Mouse (Mus musculus) heart, embryonic 11.5 days (tissue): ENCODE measurements around the gene Pdxdc1. TPM values are rescaled to one million over a fixed set of nuclear protein-coding genes. Genes with fewer than 3 reads are reported as not detected.

ENCODE experiments used
- ATAC-seq: fragments of 200-750 bp; cut with Nextera tagmentation; replicated peaks from 2 replicates; pipeline ENCODE4 v1.8.0; 2017; ENCODE audit warnings: moderate library complexity; ENCODE audit not compliant: insufficient number of reproducible peaks, low FRiP score, low TSS enrichment
- H3K27ac ChIP-seq: fragments of 300-500 bp; sonication (generic); 2 replicates; pipeline ENCODE4 v1.5.1; 2014; ENCODE audit warnings: mild to moderate bottlenecking, low read depth, low read length
- H3K27me3 ChIP-seq: fragments of 300-500 bp; sonication (generic); 2 replicates; pipeline ENCODE4 v1.6.1; 2014; ENCODE audit warnings: mild to moderate bottlenecking, low read length, mixed read lengths; ENCODE audit not compliant: control insufficient read depth, insufficient read depth
- H3K36me3 ChIP-seq: fragments of 300-500 bp; sonication (generic); 2 replicates; pipeline ENCODE4 v1.6.1; 2014; ENCODE audit warnings: mild to moderate bottlenecking, low read length, moderate library complexity, mixed read lengths; ENCODE audit not compliant: control insufficient read depth, insufficient read depth
- H3K4me1 ChIP-seq: fragments of 300-500 bp; sonication (generic); 2 replicates; pipeline ENCODE4 v1.6.1; 2014; ENCODE audit warnings: low read length; ENCODE audit not compliant: control insufficient read depth, insufficient read depth
- H3K4me2 ChIP-seq: fragments of 300-500 bp; sonication (generic); 2 replicates; pipeline ENCODE4 v1.6.1; 2014; ENCODE audit warnings: mild to moderate bottlenecking, moderate library complexity
- H3K4me3 ChIP-seq: fragments of 300-500 bp; sonication (generic); 2 replicates; pipeline ENCODE4 v1.5.1; 2014; ENCODE audit warnings: low read depth, low read length
- H3K9ac ChIP-seq: fragments of 300-500 bp; sonication (generic); 2 replicates; pipeline ENCODE4 v1.6.1; 2014; ENCODE audit warnings: mild to moderate bottlenecking, low read depth, low read length, moderate library complexity
- H3K9me3 ChIP-seq: fragments of 300-500 bp; sonication (generic); replicated peaks from 2 replicates; pipeline ENCODE4 v1.6.1; 2016; ENCODE audit warnings: low read length; ENCODE audit not compliant: control insufficient read depth
- WGBS: fragments of 180-500 bp; shearing (Covaris S2); extraction: QIAGEN DNeasy Blood & Tissue Kit; methylation state at CpG from one replicate; pipeline ENCODE4 v1.1.7; 2014; ENCODE audit not compliant: insufficient replicate concordance; 5-methylcytosine and 5-hydroxymethylcytosine counted together
- polyA plus RNA-seq: library from polyadenylated mRNA; unstranded; fragments of >200 nt; fragmentation: Nextera tagmentation; extraction: Ambion mirVana; gene quantifications from 2 replicates; pipeline ENCODE4 v1.2.1, GENCODE M21; 2014

Gene Pdxdc1
- 64.6 and 74.2 TPM in 2 replicates for polyA plus RNA-seq

GRCm38 (mm10) chr16:13902888-13903483 lies at the start of gene Pdxdc1, which contains the start of gene Mpv17l:
Gene Pdxdc1 (minus strand): TSS chr16:13903131.
Gene Mpv17l (plus strand): TSS chr16:13903161.
- H3K9ac ChIP-seq: peak within 1 kb of the TSS; percentile 87
- H3K27me3 ChIP-seq: no peaks in the 10 kb centered on the region
- peak within 1 kb of the TSS; percentile 85 for H3K27ac ChIP-seq
- no peaks in the 10 kb centered on the region for H3K36me3 ChIP-seq
- peak within 1 kb of the TSS; percentile 83 for H3K4me3 ChIP-seq
- H3K9me3 ChIP-seq: no peaks in the 10 kb centered on the region
- peak within 1 kb of the TSS; percentile 71 for H3K4me2 ChIP-seq
- H3K4me1 ChIP-seq: peaks cover 10% of the 10 kb centered on the region
- WGBS: under 1% methylated on average over 48 of the region's 57 CpGs
- peak; percentile 96 for ATAC-seq

- H3K9me3 ChIP-seq: no peaks in the 10 kb centered on the region
- no peaks in the 10 kb centered on the region for H3K36me3 ChIP-seq
- H3K4me2 ChIP-seq: no peak overlapping the region
- H3K27ac ChIP-seq: no peak overlapping the region
- no peak overlapping the region for H3K9ac ChIP-seq
- no peak for ATAC-seq
- no peak overlapping the region for H3K4me3 ChIP-seq
- WGBS: 64% methylated on average over 3 of the region's 3 CpGs
- H3K27me3 ChIP-seq: no peaks in the 10 kb centered on the region
- no peaks in the 10 kb centered on the region for H3K4me1 ChIP-seq
These were observed 48.3 kb upstream of the Pdxdc1 start for GRCm38 (mm10) chr16:13951245-13951644.

GRCm38 (mm10) chr16:13946306-13946705 lies 43.4 kb upstream of the Pdxdc1 start:
- no peak overlapping the region for H3K4me2 ChIP-seq
- no peak for ATAC-seq
- peaks cover 9% of the 10 kb centered on the region for H3K27me3 ChIP-seq
- no peak overlapping the region for H3K4me3 ChIP-seq
- H3K4me1 ChIP-seq: no peaks in the 10 kb centered on the region
- no peaks in the 10 kb centered on the region for H3K36me3 ChIP-seq
- no peak overlapping the region for H3K27ac ChIP-seq
- 80% methylated on average over 1 of the region's 1 CpGs for WGBS
- no peaks in the 10 kb centered on the region for H3K9me3 ChIP-seq
- H3K9ac ChIP-seq: no peak overlapping the region

GRCm38 (mm10) chr16:13945153-13945552 lies 42.2 kb upstream of the Pdxdc1 start:
- Histone ChIP-seq H3K27ac (no peak overlapping the region), H3K27me3 (peaks cover 18% of the 10 kb centered on the region), H3K4me1 (no peaks in the 10 kb centered on the region), H3K9ac (no peak overlapping the region), H3K36me3 (no peaks in the 10 kb centered on the region), H3K4me2 (no peak overlapping the region), H3K9me3 (no peaks in the 10 kb centered on the region), H3K4me3 (no peak overlapping the region)
- WGBS: 65% methylated on average over 4 of the region's 4 CpGs
- no peak for ATAC-seq

- no peak for ATAC-seq
- Histone ChIP-seq H3K27me3 (peaks cover 20% of the 10 kb centered on the region), H3K36me3 (no peaks in the 10 kb centered on the region), H3K4me3 (no peak overlapping the region), H3K9me3 (no peaks in the 10 kb centered on the region), H3K9ac (no peak overlapping the region), H3K4me1 (no peaks in the 10 kb centered on the region), H3K4me2 (no peak overlapping the region), H3K27ac (no peak overlapping the region)
- 80% methylated on average over 5 of the region's 5 CpGs for WGBS
These were observed 41.8 kb upstream of the Pdxdc1 start for GRCm38 (mm10) chr16:13944752-13945151.

GRCm38 (mm10) chr16:13944178-13944577 lies 41.2 kb upstream of the Pdxdc1 start:
- H3K4me2 ChIP-seq: no peak overlapping the region
- no peaks in the 10 kb centered on the region for H3K4me1 ChIP-seq
- WGBS: 52% methylated on average over 4 of the region's 4 CpGs
- peaks cover 20% of the 10 kb centered on the region for H3K27me3 ChIP-seq
- H3K9me3 ChIP-seq: no peaks in the 10 kb centered on the region
- no peak overlapping the region for H3K9ac ChIP-seq
- H3K36me3 ChIP-seq: no peaks in the 10 kb centered on the region
- H3K27ac ChIP-seq: no peak overlapping the region
- no peak for ATAC-seq
- no peak overlapping the region for H3K4me3 ChIP-seq

GRCm38 (mm10) chr16:13940847-13941395 lies 38.0 kb upstream of the Pdxdc1 start:
- Histone ChIP-seq H3K27ac (no peak overlapping the region), H3K36me3 (no peaks in the 10 kb centered on the region), H3K4me1 (no peaks in the 10 kb centered on the region), H3K27me3 (peaks cover 20% of the 10 kb centered on the region), H3K9ac (peak overlapping the region; percentile 72), H3K9me3 (no peaks in the 10 kb centered on the region), H3K4me3 (peak overlapping the region; percentile 67), H3K4me2 (peak overlapping the region; percentile 98)
- ATAC-seq: no peak; the same call in 1 of the 2 replicates
- WGBS: 3% methylated on average over 34 of the region's 34 CpGs

- no peak overlapping the region for H3K27ac ChIP-seq
- 5% methylated on average over 28 of the region's 28 CpGs for WGBS
- peak overlapping the region; percentile 67 for H3K4me3 ChIP-seq
- no peaks in the 10 kb centered on the region for H3K36me3 ChIP-seq
- no peaks in the 10 kb centered on the region for H3K4me1 ChIP-seq
- H3K9me3 ChIP-seq: no peaks in the 10 kb centered on the region
- peak overlapping the region; percentile 98 for H3K4me2 ChIP-seq
- peak; percentile 74 for ATAC-seq
- H3K27me3 ChIP-seq: peaks cover 20% of the 10 kb centered on the region
- peak overlapping the region; percentile 72 for H3K9ac ChIP-seq
These were observed 37.4 kb upstream of the Pdxdc1 start for GRCm38 (mm10) chr16:13940139-13940846.
